Mouse (Mus musculus) kidney, postnatal 0 days (tissue): ENCODE results near the gene Mnt. TPM values are rescaled to one million over a fixed set of nuclear protein-coding genes. Genes with fewer than 3 reads are reported as not detected.
"Not testable (repeated sequence)": the region's sequence is repeated elsewhere in the genome, so short reads cannot be mapped to it uniquely, and the experiment has no call there.

Experiments used
- ATAC-seq: fragments of 200-750 bp; cut with Nextera tagmentation; replicated peaks from 2 replicates; pipeline ENCODE4 v1.8.0; 2017; ENCODE audit warnings: low read depth, moderate number of reproducible peaks, moderate TSS enrichment, moderate library complexity; ENCODE audit not compliant: low FRiP score
- DNase-seq: peaks from one replicate; pipeline ENCODE4 v3.0.0-alpha.2; 2016; ENCODE audit warnings: low spot score
- H3K27ac ChIP-seq: fragments of 300-500 bp; sonication (generic); 2 replicates; pipeline ENCODE4 v1.5.1; 2014; ENCODE audit warnings: mild to moderate bottlenecking
- H3K27me3 ChIP-seq: fragments of 300-500 bp; sonication (generic); 2 replicates; pipeline ENCODE4 v1.6.1; 2014; ENCODE audit warnings: low read length, mixed read lengths; ENCODE audit not compliant: insufficient read depth
- H3K36me3 ChIP-seq: fragments of 300-500 bp; sonication (generic); 2 replicates; pipeline ENCODE4 v1.6.1; 2014; ENCODE audit warnings: low read length, mixed read lengths; ENCODE audit not compliant: insufficient read depth
- H3K4me1 ChIP-seq: fragments of 300-500 bp; sonication (generic); replicated peaks from 2 replicates; pipeline ENCODE4 v1.6.1; 2014; ENCODE audit warnings: antibody characterized with exemption, low read length, mixed read lengths; ENCODE audit not compliant: insufficient read depth
- H3K4me2 ChIP-seq: fragments of 300-500 bp; sonication (generic); 2 replicates; pipeline ENCODE4 v1.6.1; 2014; ENCODE audit warnings: mild to moderate bottlenecking, low read length, moderate library complexity, mixed read lengths
- H3K4me3 ChIP-seq: fragments of 300-500 bp; sonication (generic); replicated peaks from 2 replicates; pipeline ENCODE4 v1.5.1; 2014; ENCODE audit warnings: low read depth, low read length
- H3K9ac ChIP-seq: fragments of 300-500 bp; sonication (generic); 2 replicates; pipeline ENCODE4 v1.6.1; 2014; ENCODE audit warnings: low read depth, low read length
- H3K9me3 ChIP-seq: fragments of 300-500 bp; sonication (generic); replicated peaks from 2 replicates; pipeline ENCODE4 v1.6.1; 2016; ENCODE audit warnings: low read length, inconsistent platforms, mixed read lengths
- CTCF ChIP-seq: IDR thresholded peaks from 2 replicates; pipeline ENCODE4 v1.5.1; 2016; ENCODE audit warnings: antibody characterized with exemption, low read depth, mild to moderate bottlenecking, moderate library complexity
- WGBS: fragments of 180-500 bp; shearing (Covaris S2); extraction: QIAGEN DNeasy Blood & Tissue Kit; methylation state at CpG from one replicate; pipeline ENCODE4 v1.1.7; 2014; 5-methylcytosine and 5-hydroxymethylcytosine counted together
- polyA plus RNA-seq: library from polyadenylated mRNA; unstranded; fragments of >200 nt; fragmentation: Nextera tagmentation; extraction: Ambion mirVana; gene quantifications from 2 replicates; pipeline ENCODE4 v1.2.1, GENCODE M21; 2015

Mnt gene
- polyA plus RNA-seq, 1 experiment from 2014 or later, result 5.7 TPM

DNA sequence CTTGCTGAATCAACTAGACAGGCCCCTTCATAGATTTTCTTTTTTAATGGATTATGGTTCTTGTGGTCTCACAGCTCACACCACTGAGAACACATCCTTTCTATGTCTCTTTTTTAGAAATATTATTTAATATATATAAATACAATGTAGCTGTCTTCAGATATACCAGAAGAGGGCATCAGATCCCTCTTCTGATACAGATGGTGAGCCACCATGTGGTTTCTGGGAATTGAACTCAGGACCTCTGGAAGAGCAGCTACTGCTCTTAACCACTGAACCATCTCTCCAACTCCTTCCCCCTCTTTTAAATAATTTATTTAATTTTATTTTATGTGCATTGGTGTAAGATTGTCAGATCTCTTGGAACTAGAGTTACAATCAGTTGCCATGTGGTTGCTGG, 20.6 kb upstream of the Mnt start:
- DNase-seq, result no peak
- Histone ChIP-seq H3K4me3 (no peak overlapping the region), H3K27ac (no peak overlapping the region), H3K4me1 (no peaks in the 10 kb centered on the region), H3K27me3 (no peaks in the 10 kb centered on the region), H3K9me3 (no peaks in the 10 kb centered on the region), H3K9ac (no peak overlapping the region), H3K36me3 (peaks cover 22% of the 10 kb centered on the region), H3K4me2 (no peak overlapping the region)
- no peak for ATAC-seq
- TF ChIP-seq CTCF, result no peak

DNA sequence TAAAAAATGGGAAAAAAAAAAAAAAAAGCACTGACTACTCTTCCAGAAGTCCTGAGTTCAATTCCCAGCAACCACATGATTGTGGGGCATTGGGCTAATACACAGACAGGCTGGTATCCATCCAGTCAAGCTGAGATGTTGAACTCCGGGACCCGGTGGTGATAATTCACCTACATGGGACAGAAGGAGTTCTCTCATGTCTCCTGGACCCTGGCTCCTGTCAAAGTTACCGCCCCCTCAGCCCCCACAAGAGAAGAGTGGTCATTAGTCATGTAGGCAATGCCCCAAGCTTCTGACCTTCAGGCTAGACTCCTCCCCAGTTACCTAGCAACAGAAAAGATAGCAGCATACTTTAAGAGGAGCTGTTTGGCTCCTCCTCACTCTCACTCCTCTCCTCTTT, 19.7 kb upstream of the Mnt start:
- DNase-seq (peak; percentile 25), ATAC-seq (peak; percentile 69; the same call in 1 of the 2 replicates)
- not testable (repeated sequence) for H3K4me1 ChIP-seq, H3K9me3 ChIP-seq, H3K9ac ChIP-seq, H3K4me3 ChIP-seq, H3K27ac ChIP-seq, H3K27me3 ChIP-seq, H3K4me2 ChIP-seq
- peaks cover 20% of the 10 kb centered on the region for H3K36me3 ChIP-seq
- 43% methylated on average over 3 of the region's 3 CpGs for WGBS

DNA sequence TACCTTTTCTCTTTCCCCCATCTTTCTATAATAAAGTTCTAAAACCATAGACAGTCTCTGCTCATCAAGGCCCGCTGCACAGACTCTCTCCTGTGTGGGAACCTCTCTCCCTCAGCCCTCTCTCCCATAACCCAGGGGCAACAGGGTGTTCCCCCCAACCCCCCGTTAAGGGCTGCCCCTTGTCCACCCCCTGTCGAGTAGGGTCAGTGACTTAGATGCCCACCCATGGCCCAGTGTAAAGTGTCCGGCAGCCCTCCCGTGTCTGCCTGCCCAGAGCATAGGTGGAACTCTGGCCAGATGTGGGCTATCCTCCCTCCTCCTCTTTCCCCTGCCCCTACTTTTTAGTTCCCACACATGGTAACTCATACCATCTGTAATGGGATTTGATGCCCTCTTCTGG, 19.2 kb upstream of the Mnt start:
- no peaks in the 10 kb centered on the region for H3K9me3 ChIP-seq
- no peak overlapping the region for H3K4me3 ChIP-seq
- H3K4me1 ChIP-seq, result no peaks in the 10 kb centered on the region
- no peak overlapping the region for H3K4me2 ChIP-seq
- H3K27ac ChIP-seq, result no peak overlapping the region
- DNase-seq, result no peak
- 0 out of 2 replicates have a peak, but pooled peaks have one; percentile 2 for TF ChIP-seq CTCF
- peak; percentile 40 for ATAC-seq
- WGBS, result 41% methylated on average over 5 of the region's 5 CpGs
- no peak overlapping the region for H3K9ac ChIP-seq
- H3K27me3 ChIP-seq, result no peaks in the 10 kb centered on the region
- H3K36me3 ChIP-seq, result peaks cover 20% of the 10 kb centered on the region

DNA sequence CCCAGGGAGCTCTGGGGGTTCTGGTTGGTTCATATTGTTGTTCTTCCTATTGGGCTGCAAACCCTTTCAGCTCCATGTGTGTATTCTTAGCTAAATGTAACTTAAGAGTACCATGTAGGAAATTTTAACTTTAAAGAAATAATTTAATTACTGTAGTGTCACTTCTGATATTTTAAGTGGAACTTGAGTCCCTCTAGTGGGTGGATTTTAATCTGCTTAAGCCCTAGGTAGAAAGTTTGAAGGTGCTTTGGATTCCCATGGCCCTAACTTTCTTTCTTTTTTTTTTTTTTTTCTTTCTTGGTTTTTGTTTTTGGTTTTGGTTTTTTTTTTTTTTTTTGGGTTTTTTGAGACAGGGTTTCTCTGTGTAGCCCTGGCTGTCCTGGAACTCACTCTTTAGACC, 14.9 kb upstream of the Mnt start:
- Histone ChIP-seq H3K27ac (no peak overlapping the region), H3K4me2 (no peak overlapping the region), H3K27me3 (no peaks in the 10 kb centered on the region), H3K9me3 (no peaks in the 10 kb centered on the region), H3K4me1 (no peaks in the 10 kb centered on the region), H3K9ac (no peak overlapping the region), H3K4me3 (no peak overlapping the region), H3K36me3 (peaks cover 25% of the 10 kb centered on the region)
- TF ChIP-seq CTCF, result peak; percentile 53
- ATAC-seq, result no peak
- peak; percentile 52 for DNase-seq

DNA sequence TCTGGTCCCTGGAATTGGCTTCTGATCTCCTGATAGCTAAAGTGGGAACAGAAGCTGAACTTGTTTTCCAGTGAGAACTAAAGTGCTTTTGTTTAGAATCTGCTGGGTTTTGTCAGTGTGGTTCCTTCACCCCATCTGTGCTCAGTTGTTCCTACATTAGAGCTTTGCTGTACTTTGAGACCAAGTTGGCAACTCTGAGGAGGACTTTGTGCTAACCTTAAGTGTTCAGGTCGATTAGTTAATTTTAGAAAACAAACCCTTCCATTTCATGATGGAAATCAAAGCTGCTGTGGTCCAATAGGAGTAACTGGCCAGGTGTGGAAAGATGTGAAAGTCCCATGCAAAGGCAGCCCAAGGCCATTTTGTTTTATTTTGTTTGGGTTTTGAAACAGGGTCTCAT, 9.8 kb upstream of the Mnt start:
- H3K36me3 ChIP-seq, result peaks cover 17% of the 10 kb centered on the region

DNA sequence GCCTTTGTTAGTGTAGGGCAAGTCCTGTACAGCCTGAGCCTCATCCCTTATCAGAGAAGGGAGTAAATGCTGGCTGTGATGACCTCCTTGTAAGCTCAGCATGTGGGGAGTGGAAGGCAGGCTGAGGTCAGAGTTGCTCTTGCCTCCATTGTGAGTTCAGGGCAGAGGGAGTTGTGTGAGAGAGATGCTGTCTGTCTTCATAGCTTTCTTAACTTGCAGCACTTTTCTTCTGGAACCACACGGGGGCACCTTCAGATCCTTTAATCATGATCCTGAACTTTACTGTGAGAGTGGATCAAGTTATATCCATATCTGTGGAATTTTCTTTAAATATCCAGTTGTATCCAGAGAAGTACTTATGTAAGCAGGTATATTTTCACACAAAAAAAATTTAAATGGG, 9.3 kb upstream of the Mnt start:
- ATAC-seq (no peak), DNase-seq (peak; percentile 69)
- no peaks in the 10 kb centered on the region for H3K9me3 ChIP-seq
- peak; percentile 69 for TF ChIP-seq CTCF
- H3K9ac ChIP-seq, result no peak overlapping the region
- peaks cover 6% of the 10 kb centered on the region for H3K4me1 ChIP-seq
- H3K36me3 ChIP-seq, result peaks cover 17% of the 10 kb centered on the region
- WGBS, result 19% methylated on average over 1 of the region's 1 CpGs
- H3K27me3 ChIP-seq, result no peaks in the 10 kb centered on the region
- no peak overlapping the region for H3K4me2 ChIP-seq
- no peak overlapping the region for H3K4me3 ChIP-seq
- no peak overlapping the region for H3K27ac ChIP-seq

More for the DNA sequence above, 9.8 kb upstream of the Mnt start:
- Histone ChIP-seq H3K27me3 (no peaks in the 10 kb centered on the region), H3K9ac (no peak overlapping the region), H3K4me2 (no peak overlapping the region), H3K4me1 (peaks cover 1% of the 10 kb centered on the region), H3K27ac (no peak overlapping the region), H3K9me3 (no peaks in the 10 kb centered on the region), H3K4me3 (no peak overlapping the region)
- ATAC-seq, result no peak
- TF ChIP-seq CTCF, result no peak
- WGBS, result 49% methylated on average over 1 of the region's 1 CpGs
- DNase-seq, result no peak

DNA sequence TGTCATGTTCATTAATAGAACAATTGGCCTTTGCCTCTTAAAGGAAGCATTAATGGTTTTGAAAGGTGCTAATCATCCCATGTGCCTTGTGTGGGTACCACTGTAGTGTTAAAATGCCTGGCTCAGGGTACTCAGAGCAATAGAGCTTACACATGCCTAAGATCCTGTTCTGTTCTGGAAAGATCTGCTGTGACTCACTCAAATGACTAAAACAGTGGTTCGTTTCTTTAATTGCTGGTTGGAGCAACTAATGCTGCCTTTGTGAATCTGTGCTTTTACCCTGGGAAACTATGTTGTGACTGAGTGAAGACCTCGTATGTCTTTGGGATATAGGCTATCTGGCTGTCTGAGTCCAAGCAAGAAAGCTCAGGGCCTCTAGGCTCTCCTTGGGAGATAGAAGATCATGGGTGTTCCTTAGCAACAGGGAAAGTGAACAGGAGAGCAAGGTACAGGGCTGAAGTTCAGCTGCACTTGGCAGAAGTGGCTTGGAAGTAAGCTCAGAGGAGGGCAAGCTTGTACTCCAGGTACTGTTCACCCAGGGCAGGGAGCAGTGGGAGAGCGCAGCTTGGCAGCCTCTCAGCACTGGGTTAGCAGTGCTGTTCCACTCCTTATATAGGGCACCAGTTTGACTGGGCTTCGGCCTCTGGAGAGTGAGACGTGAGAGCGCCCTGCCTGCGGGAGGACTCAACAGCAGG, 7.8 kb upstream of the Mnt start:
- Histone ChIP-seq H3K4me3 (no peak overlapping the region), H3K27ac (peak overlapping the region; percentile 72), H3K4me2 (no peak overlapping the region), H3K27me3 (no peaks in the 10 kb centered on the region), H3K9me3 (no peaks in the 10 kb centered on the region), H3K36me3 (peaks cover 5% of the 10 kb centered on the region; the same call in 1 of the 2 replicates), H3K9ac (no peak overlapping the region), H3K4me1 (peaks cover 13% of the 10 kb centered on the region)
- peak; percentile 28 for DNase-seq
- peak; percentile 70 for ATAC-seq
- no peak for TF ChIP-seq CTCF
- 88% methylated on average over 7 of the region's 7 CpGs for WGBS
